Mouse (Mus musculus): ENCODE results near the gene Gabra2. TPM values are rescaled to one million over a fixed set of nuclear protein-coding genes. Genes with fewer than 3 reads are reported as not detected.

Gabra2 gene
- total and polyA plus RNA-seq, 2 experiments from 2014 or later = not detected

GRCm38 (mm10) chr5:71010797-71011196 lies 84.9 kb downstream of the Gabra2 start:
- H3K36me3 ChIP-seq (replicated peaks; ENCODE audit: control insufficient read depth, insufficient read depth, low read length) = no peaks in the 10 kb centered on the region
- no peak overlapping the region for H3K27ac ChIP-seq (ENCODE audit: low read depth)
- H3K9ac ChIP-seq (replicated peaks; ENCODE audit: low read depth, low read length) = no peak overlapping the region
- no peak for DNase-seq (ENCODE audit: low spot score)
- no peaks in the 10 kb centered on the region for H3K27me3 ChIP-seq (ENCODE audit: control insufficient read depth, insufficient read depth, low read length)
- no peak for ATAC-seq (ENCODE audit: insufficient read depth, low read depth)
- H3K4me3 ChIP-seq (ENCODE audit: low read depth, low read length) = no peak overlapping the region
- no peaks in the 10 kb centered on the region for H3K9me3 ChIP-seq (replicated peaks; ENCODE audit: control insufficient read depth, low read length)
- WGBS = 79% methylated on average over 3 of the region's 3 CpGs
- H3K4me1 ChIP-seq (ENCODE audit: control insufficient read depth, insufficient read depth) = no peaks in the 10 kb centered on the region
- no peak overlapping the region for H3K4me2 ChIP-seq (ENCODE audit: low read depth, low read length)
- TF ChIP-seq CTCF (IDR thresholded peaks at IDR 0.05; ENCODE audit: low read depth) (no peak), EP300 (IDR thresholded peaks at IDR 0.05; ENCODE audit: low read depth) (no peak)

- no peak for ATAC-seq (ENCODE audit: insufficient read depth, low read depth)
- WGBS = 65% methylated on average over 13 of the region's 13 CpGs
- Histone ChIP-seq H3K4me3 (ENCODE audit: low read depth, low read length) (no peak overlapping the region), H3K36me3 (replicated peaks; ENCODE audit: control insufficient read depth, insufficient read depth, low read length) (no peaks in the 10 kb centered on the region), H3K4me1 (ENCODE audit: control insufficient read depth, insufficient read depth) (no peaks in the 10 kb centered on the region), H3K9me3 (replicated peaks; ENCODE audit: control insufficient read depth, low read length) (no peaks in the 10 kb centered on the region), H3K27me3 (ENCODE audit: control insufficient read depth, insufficient read depth, low read length) (no peaks in the 10 kb centered on the region), H3K27ac (ENCODE audit: low read depth) (no peak overlapping the region), H3K9ac (replicated peaks; ENCODE audit: low read depth, low read length) (no peak overlapping the region), H3K4me2 (ENCODE audit: low read depth, low read length) (no peak overlapping the region)
- TF ChIP-seq EP300 (IDR thresholded peaks at IDR 0.05; ENCODE audit: low read depth) = no peak
- TF ChIP-seq CTCF (IDR thresholded peaks at IDR 0.05; ENCODE audit: low read depth) = no peak
- no peak for DNase-seq (ENCODE audit: low spot score)
Measured at GRCm38 (mm10) chr5:70995617-70996325, 99.9 kb downstream of the Gabra2 start.

- Histone ChIP-seq H3K4me1 (ENCODE audit: control insufficient read depth, insufficient read depth) (no peaks in the 10 kb centered on the region), H3K27me3 (ENCODE audit: control insufficient read depth, insufficient read depth, low read length) (no peaks in the 10 kb centered on the region), H3K27ac (ENCODE audit: low read depth) (no peak overlapping the region), H3K4me2 (ENCODE audit: low read depth, low read length) (no peak overlapping the region), H3K9ac (replicated peaks; ENCODE audit: low read depth, low read length) (no peak overlapping the region), H3K36me3 (replicated peaks; ENCODE audit: control insufficient read depth, insufficient read depth, low read length) (no peaks in the 10 kb centered on the region), H3K4me3 (ENCODE audit: low read depth, low read length) (no peak overlapping the region), H3K9me3 (replicated peaks; ENCODE audit: control insufficient read depth, low read length) (no peaks in the 10 kb centered on the region)
- ATAC-seq (ENCODE audit: insufficient read depth, low read depth) (no peak), DNase-seq (ENCODE audit: low spot score) (no peak)
- WGBS = 35% methylated on average over 2 of the region's 2 CpGs
- TF ChIP-seq CTCF (IDR thresholded peaks at IDR 0.05; ENCODE audit: low read depth) (no peak), EP300 (IDR thresholded peaks at IDR 0.05; ENCODE audit: low read depth) (no peak)
Measured at GRCm38 (mm10) chr5:70993281-70993680, 102.4 kb downstream of the Gabra2 start.

GRCm38 (mm10) chr5:70990891-70991290 lies 104.8 kb downstream of the Gabra2 start:
- H3K27me3 ChIP-seq (ENCODE audit: control insufficient read depth, insufficient read depth, low read length) = no peaks in the 10 kb centered on the region
- WGBS = 62% methylated on average over 3 of the region's 3 CpGs
- no peak overlapping the region for H3K9ac ChIP-seq (replicated peaks; ENCODE audit: low read depth, low read length)
- no peak overlapping the region for H3K4me3 ChIP-seq (ENCODE audit: low read depth, low read length)
- H3K9me3 ChIP-seq (replicated peaks; ENCODE audit: control insufficient read depth, low read length) = no peaks in the 10 kb centered on the region
- no peaks in the 10 kb centered on the region for H3K36me3 ChIP-seq (replicated peaks; ENCODE audit: control insufficient read depth, insufficient read depth, low read length)
- no peak for ATAC-seq (ENCODE audit: insufficient read depth, low read depth)
- no peak overlapping the region for H3K4me2 ChIP-seq (ENCODE audit: low read depth, low read length)
- H3K27ac ChIP-seq (ENCODE audit: low read depth) = no peak overlapping the region
- DNase-seq (ENCODE audit: low spot score) = no peak
- H3K4me1 ChIP-seq (ENCODE audit: control insufficient read depth, insufficient read depth) = no peaks in the 10 kb centered on the region
- TF ChIP-seq CTCF (IDR thresholded peaks at IDR 0.05; ENCODE audit: low read depth) (no peak), EP300 (IDR thresholded peaks at IDR 0.05; ENCODE audit: low read depth) (no peak)
